Mouse (Mus musculus) mesoderm, embryonic 11.5 days (tissue): ENCODE data around the gene Pcyt1b.

Source experiments
- DNase-seq: peaks from one replicate; pipeline ENCODE4 v3.0.0-alpha.2; 2012; ENCODE audit warnings: low read depth, low spot score

Gene Pcyt1b

GRCm38 (mm10) chrX:93654218-93655002 is at the start of gene Pcyt1b:
Gene Pcyt1b, plus strand, starts transcription at chrX:93654863.
- DNase-seq = peak; percentile 6

GRCm38 (mm10) chrX:93630256-93630655 is 24.4 kb upstream of the Pcyt1b start:
- no peak for DNase-seq

- DNase-seq = peak; percentile 93
Observed at GRCm38 (mm10) chrX:93631657-93632449, 22.8 kb upstream of the Pcyt1b start, which contains the start of gene Pola1. Gene Pola1, minus strand, starts transcription at chrX:93632155.

- no peak for DNase-seq
Observed at GRCm38 (mm10) chrX:93634861-93635375, 19.7 kb upstream of the Pcyt1b start.

- DNase-seq = no peak
Observed at GRCm38 (mm10) chrX:93643600-93643999, 11.1 kb upstream of the Pcyt1b start.

GRCm38 (mm10) chrX:93644022-93644421 is 10.6 kb upstream of the Pcyt1b start:
- DNase-seq = no peak

- no peak for DNase-seq
Observed at GRCm38 (mm10) chrX:93650738-93651137, 3.9 kb upstream of the Pcyt1b start.

- no peak for DNase-seq
Observed at GRCm38 (mm10) chrX:93655153-93655552, 490 bp downstream of the Pcyt1b start.

- DNase-seq = no peak
Observed at GRCm38 (mm10) chrX:93663919-93664586, 9.4 kb downstream of the Pcyt1b start.

GRCm38 (mm10) chrX:93664787-93665186 is 10.1 kb downstream of the Pcyt1b start:
- DNase-seq = no peak

- DNase-seq = no peak
Observed at GRCm38 (mm10) chrX:93674432-93674831, 19.8 kb downstream of the Pcyt1b start.

GRCm38 (mm10) chrX:93674836-93675795 is 20.5 kb downstream of the Pcyt1b start:
- DNase-seq = peak; percentile 72

GRCm38 (mm10) chrX:93676228-93676627 is 21.6 kb downstream of the Pcyt1b start:
- no peak for DNase-seq

GRCm38 (mm10) chrX:93689287-93689686 is 34.6 kb downstream of the Pcyt1b start:
- DNase-seq = no peak

GRCm38 (mm10) chrX:93690672-93691071 is 36.0 kb downstream of the Pcyt1b start:
- no peak for DNase-seq

GRCm38 (mm10) chrX:93697596-93697995 is 42.9 kb downstream of the Pcyt1b start:
- DNase-seq = no peak

- DNase-seq = peak; percentile 16
Observed at GRCm38 (mm10) chrX:93700528-93701225, 46.0 kb downstream of the Pcyt1b start.

- no peak for DNase-seq
Observed at GRCm38 (mm10) chrX:93712566-93712965, 57.9 kb downstream of the Pcyt1b start.

GRCm38 (mm10) chrX:93729529-93729928 is 74.9 kb downstream of the Pcyt1b start:
- no peak for DNase-seq

- DNase-seq = no peak
Observed at GRCm38 (mm10) chrX:93730854-93731253, 76.2 kb downstream of the Pcyt1b start.
